Mouse (Mus musculus): ENCODE measurements around the gene Chodl. TPM values are rescaled to one million over a fixed set of nuclear protein-coding genes. Genes with fewer than 3 reads are reported as not detected.

The Chodl gene
- polyA plus RNA-seq, 1 experiment from 2014 or later, result 7.9 TPM

Other genes starting within 250 kb of the Chodl start
- not detected in 2 replicates for gene Tmprss15, start 160.1 kb downstream of the Chodl start, polyA plus RNA-seq (2015; fragmentation: Nextera tagmentation; extraction: Ambion mirVana)